Mouse (Mus musculus): Measurements from ENCODE around the gene Axin2.

- TF ChIP-seq POLR2A (IDR thresholded peaks at IDR 0.05; ENCODE audit: borderline replicate concordance, extremely low read depth, low read depth, low read length) (no peak), CTCF (IDR thresholded peaks at IDR 0.05; ENCODE audit: insufficient read depth, low read length) (no peak)
These were observed 8.6 kb downstream of the Axin2 start for GRCm38 (mm10) chr11:108928752-108929151.
